Mouse (Mus musculus): ENCODE measurements around the gene Aes.

The Aes gene

GRCm38 (mm10) chr10:81544296-81545160, 14.8 kb upstream of the Aes start:
- no peak for DNase-seq (ENCODE audit: low read depth, low spot score)

DNA sequence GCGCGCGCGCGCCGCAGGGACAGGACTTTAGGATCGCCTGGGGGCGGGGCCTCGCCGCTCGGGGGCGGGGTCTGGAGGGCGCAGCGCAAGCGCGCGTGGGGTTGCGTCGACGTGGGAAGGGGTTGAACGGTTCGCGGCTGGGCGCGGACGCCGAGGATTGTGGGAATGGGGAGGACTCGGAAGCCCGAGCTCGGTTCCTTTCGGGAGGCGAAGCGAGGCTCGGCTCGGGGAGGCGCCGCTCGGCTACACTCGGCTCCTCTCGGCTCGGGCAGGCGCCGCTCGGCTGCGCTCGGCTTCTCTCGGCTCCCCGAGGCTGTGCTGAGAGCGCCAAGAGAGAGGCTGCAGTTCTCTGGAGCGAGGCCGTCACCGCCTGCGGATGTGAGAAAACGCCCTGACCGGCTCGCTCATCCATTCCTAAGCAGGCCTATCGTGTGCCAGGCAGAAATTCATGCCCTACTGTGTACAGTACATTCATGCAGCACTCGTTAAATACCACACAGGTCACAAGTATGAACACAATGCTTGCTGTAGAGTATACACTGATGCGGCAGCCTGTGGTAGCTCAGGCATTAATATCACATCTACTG, 14.0 kb upstream of the Aes start, which contains the start of gene Gna11:
Gene Gna11, minus strand, starts transcription at position 30 of the 587 bp plus-strand sequence.
- peak; percentile 97 for DNase-seq (ENCODE audit: low read depth, low spot score)

DNA sequence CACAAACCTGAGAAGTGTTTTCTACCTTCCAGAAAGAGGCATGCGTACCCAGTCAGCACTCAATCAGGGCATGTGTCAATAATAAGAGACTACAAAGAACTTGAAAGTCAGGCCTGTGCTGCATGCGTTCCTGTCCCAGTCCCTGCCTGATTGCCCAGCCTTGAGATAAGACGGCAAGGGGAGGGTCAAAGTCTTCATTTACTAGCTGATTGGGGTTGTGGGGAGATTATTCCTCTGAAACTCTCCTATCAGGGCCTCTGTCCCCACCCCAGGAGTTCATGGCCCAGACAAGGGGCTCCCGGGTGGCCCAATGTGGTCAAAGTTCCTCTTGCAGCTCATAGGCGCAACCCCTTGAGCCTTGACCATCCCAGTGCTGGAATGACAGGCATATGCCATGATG, 13.0 kb upstream of the Aes start:
- no peak for DNase-seq (ENCODE audit: low read depth, low spot score)

- DNase-seq (ENCODE audit: low read depth, low spot score), result no peak
Measured at GRCm38 (mm10) chr10:81546788-81547571, 12.3 kb upstream of the Aes start.

GRCm38 (mm10) chr10:81548944-81549343, 10.3 kb upstream of the Aes start:
- no peak for DNase-seq (ENCODE audit: low read depth, low spot score)

GRCm38 (mm10) chr10:81550257-81550656, 9.0 kb upstream of the Aes start:
- no peak for DNase-seq (ENCODE audit: low read depth, low spot score)

DNA sequence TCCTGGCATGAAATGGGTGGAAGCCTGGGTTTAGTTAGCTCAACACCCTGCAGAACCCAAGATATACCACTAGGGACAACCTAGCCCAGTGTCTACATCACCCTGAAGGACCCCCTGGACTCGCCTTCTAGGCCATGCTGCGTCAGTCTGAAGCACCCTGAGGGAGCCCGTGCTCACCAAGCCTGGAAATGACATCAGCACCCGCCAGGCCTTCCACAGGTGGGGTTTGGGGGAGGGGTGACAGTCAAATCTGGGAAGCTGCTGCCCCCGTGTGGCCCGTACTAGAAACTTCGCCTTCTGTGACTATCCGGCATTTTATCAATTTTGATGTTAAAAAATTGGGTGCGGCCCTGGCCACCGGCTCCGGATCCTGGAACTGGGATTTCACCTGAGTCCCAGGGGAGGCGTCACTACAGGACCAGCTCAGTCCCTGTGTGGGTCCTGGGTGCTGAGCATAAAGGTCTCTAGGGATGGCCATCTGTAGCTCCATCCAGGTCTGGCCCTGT, 7.6 kb upstream of the Aes start:
- DNase-seq (ENCODE audit: low read depth, low spot score), result peak; percentile 76

- no peak for DNase-seq (ENCODE audit: low read depth, low spot score)
Measured at GRCm38 (mm10) chr10:81553232-81553631, 6.1 kb upstream of the Aes start.

GRCm38 (mm10) chr10:81553807-81554755, 5.2 kb upstream of the Aes start:
- no peak for DNase-seq (ENCODE audit: low read depth, low spot score)

DNA sequence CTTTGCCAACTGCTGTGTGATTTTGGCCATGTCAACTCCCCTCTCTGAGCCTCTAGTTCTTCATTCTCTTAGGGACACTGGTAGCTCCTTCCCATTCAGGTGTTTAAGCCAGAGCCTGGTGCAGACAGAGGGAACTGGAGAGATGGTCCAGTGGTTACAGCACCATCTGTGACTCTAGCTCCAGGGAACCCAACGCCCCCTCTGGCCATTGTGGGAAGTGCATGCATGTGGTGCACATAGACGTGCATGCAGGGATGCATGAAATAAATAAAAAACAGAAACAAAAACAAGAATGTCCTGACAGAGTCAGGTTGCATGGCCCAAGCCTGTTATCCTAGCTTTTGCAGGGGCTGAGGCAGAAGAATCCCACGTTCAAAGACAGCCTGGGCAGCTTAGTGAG, 3.0 kb upstream of the Aes start:
- no peak for DNase-seq (ENCODE audit: low read depth, low spot score)

- no peak for DNase-seq (ENCODE audit: low read depth, low spot score)
Measured at GRCm38 (mm10) chr10:81557491-81557890, 1.8 kb upstream of the Aes start.

DNA sequence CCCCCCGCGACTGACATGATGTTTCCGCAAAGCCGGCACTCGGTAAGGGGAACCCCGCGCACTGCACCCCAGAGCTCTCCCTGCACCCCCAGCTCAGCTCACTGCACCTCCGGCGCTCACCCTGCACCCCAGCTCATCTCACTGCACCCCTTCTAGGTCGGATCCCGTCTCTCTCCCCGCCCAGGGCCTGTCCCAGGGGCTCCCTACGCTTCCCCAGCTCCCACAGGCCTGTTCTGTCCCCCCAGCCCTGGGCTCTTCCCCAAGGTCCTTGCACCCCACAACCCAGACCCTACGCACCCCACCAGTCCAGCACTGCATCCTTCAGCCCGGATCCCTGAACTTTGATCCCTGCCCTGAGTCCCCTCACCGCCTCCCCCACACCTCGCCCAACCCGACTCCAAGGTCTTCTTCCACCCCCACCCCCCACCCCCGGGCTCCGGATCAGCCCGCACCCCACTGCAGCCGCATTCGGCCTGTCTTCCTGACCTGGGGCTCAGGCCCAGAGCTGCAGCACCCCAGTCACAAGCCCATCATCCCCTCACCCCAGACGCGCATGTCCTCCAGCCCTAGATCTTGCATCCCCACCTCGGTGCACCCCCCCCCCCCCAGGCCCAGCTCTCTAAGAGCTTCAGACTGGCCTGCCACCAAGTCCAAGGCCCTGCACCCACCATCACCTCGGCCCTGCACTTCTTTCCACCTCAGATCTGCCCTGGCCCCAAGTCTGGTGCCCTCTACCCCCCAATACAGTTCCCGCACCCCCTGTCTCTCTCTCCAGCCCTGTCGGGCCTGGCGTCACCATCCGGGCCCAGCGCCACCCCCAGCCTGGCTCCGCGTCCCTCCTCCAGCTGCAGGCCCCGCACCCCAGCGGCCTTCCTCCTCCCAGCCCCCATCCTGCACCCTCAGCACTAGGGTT, 595 bp downstream of the Aes start:
- DNase-seq (ENCODE audit: low read depth, low spot score), result no peak

GRCm38 (mm10) chr10:81560719-81561459, 1.6 kb downstream of the Aes start:
- DNase-seq (ENCODE audit: low read depth, low spot score), result no peak

GRCm38 (mm10) chr10:81562411-81562810, 3.1 kb downstream of the Aes start:
- DNase-seq (ENCODE audit: low read depth, low spot score), result no peak

- DNase-seq (ENCODE audit: low read depth, low spot score), result no peak
Measured at GRCm38 (mm10) chr10:81563481-81563880, 4.2 kb downstream of the Aes start.

DNA sequence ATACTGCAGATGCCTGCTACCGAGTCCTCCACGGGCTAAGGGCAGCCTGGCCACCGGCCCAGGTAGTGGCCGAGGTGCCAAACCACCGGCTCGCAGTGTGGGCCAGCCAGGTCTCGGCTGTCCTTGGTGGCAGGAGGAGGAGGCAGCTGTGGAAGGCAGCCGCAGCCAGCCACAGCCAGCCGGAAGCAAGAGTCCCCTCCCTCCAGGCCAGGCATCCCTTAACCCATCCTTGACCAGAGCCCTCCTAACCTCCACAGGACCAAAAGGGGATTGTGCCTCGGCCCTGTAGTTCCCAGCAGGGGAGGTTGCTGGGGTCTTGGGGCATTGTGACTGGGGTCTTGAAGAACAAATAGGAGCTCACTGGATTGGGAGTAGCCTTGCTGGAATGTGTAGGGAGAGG, 4.9 kb downstream of the Aes start:
- DNase-seq (ENCODE audit: low read depth, low spot score), result no peak

GRCm38 (mm10) chr10:81564734-81565133, 5.4 kb downstream of the Aes start:
- DNase-seq (ENCODE audit: low read depth, low spot score), result no peak

DNA sequence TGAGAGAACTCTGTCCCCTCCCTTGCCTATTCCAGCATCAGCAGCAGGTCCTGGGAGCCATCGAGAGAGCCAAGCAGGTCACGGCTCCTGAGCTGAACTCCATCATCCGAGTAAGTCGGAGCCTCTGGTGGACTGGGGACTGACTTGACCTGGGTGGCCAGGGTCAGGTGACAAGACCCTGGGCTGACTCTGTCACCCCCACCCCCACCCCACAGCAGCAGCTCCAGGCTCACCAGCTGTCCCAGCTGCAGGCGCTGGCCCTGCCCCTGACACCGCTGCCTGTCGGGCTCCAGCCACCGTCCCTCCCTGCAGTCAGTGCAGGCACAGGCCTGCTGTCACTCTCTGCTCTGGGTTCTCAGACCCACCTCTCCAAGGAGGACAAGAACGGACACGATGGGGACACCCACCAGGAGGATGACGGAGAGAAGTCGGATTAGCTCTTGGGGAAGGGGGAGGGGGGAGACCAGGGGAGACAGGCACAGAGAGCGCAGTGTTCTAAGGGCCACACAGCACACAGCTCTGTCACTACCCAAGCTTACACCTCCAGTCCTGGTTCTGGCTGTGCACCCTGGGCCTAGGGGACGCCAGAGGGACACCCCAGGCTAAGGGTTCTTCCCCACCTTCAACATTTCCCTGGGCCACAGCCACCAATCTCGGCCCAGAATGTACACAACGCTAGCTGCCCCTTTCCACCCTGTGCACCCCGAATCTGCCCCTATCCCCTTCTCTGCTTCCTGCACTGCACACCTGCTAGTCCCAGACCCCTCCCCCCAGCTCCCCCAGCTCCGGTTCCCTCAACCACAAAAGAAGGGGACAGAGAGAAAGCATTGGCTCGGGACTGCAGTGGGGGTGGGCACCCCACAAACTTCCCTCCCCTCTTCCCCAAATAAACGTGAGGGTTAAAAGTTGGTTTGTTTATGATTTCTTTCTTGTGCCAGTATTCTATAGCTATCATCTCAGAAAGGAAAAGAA, 6.3 kb downstream of the Aes start:
- no peak for DNase-seq (ENCODE audit: low read depth, low spot score)
